Mouse (Mus musculus) lung, adult 2 months (tissue): Measurements from ENCODE around the gene Thrb. TPM values are rescaled to one million over a fixed set of nuclear protein-coding genes. Genes with fewer than 3 reads are reported as not detected.

Experiments
- DNase-seq: peaks from one replicate; pipeline ENCODE4 v3.0.0; 2022
- H3K4me1 ChIP-seq: fragments of 200-500 bp; 2 replicates; pipeline ENCODE4 v1.6.1; 2011; ENCODE audit warnings: low read length; ENCODE audit not compliant: control insufficient read depth, insufficient read depth
- H3K4me3 ChIP-seq: fragments of 200-500 bp; replicated peaks from 2 replicates; pipeline ENCODE3; 2011; ENCODE audit warnings: low read depth, mild to moderate bottlenecking, control low read depth, low read length; ENCODE audit errors: extremely low read depth
- CTCF ChIP-seq: fragments of 200-500 bp; IDR thresholded peaks from 2 replicates; pipeline ENCODE4 v1.5.1; 2011; ENCODE audit warnings: mild to moderate bottlenecking, low read length, control low read depth; ENCODE audit not compliant: insufficient read depth
- POLR2A ChIP-seq: fragments of 200-500 bp; IDR thresholded peaks from 2 replicates; pipeline ENCODE4 v1.6.1; 2011; ENCODE audit warnings: low read depth, mild to moderate bottlenecking, control low read depth, low read length, borderline replicate concordance; ENCODE audit errors: extremely low read depth
- WGBS: fragments of 180-500 bp; shearing (Covaris S2); methylation state at CpG from one replicate; pipeline ENCODE4 v1.1.7; 2018; 5-methylcytosine and 5-hydroxymethylcytosine counted together
- polyA plus RNA-seq: library from polyadenylated mRNA; depleted of rRNA; stranded (reverse); fragments of >200 nt; gene quantifications from 2 replicates; pipeline ENCODE4 v1.2.3, GENCODE M21; 2012

The Thrb gene
- polyA plus RNA-seq, 1 experiment = 5.6 TPM

DNA sequence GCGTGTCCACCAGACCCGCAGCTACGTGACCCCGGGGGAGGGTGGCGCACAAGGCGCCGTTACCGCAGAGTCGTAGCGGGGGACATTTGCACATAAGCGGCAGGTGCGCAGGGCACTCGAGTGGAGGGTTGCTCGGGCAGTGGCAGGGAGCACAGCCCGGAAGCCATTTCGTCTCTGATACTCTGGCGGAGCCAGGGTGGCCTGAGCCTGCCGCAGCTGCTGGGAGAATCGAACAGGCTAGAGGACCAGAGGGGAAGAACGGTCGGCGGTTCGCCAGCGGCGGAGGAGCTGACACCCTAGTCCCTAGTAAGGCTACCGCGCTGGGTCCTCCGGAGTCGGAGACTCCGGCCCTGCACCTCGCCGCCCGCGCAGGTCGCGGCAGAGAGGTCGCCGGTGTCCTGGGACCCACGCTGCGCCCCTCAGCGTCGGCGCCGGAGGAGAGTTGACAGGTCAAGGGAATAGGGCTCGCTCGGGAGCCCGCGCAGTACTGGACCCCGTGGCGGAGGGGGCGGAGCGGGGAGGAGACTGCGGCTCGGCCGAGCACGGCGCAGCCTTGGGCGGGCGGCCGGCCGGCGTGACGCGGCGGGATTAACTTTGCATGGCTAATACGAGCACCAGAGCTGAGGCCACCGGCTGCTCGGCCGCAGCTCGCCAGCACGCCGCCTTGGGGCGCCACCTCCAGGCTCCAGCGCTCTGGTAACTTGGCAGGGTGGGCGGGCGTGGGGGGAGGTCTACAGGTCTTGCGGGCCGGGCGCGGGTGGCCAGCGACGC, 453 bp downstream of the Thrb start:
- WGBS = 1% methylated on average over 82 of the region's 82 CpGs
- TF ChIP-seq POLR2A (no peak; the same call in 1 of the 2 replicates), CTCF (no peak)
- Histone ChIP-seq H3K4me1 (peaks cover 3% of the 10 kb centered on the region), H3K4me3 (peak overlapping the region; percentile 74)
- peak; percentile 81 for DNase-seq

GRCm38 (mm10) chr14:17661100-17661521, 1.1 kb downstream of the Thrb start:
- WGBS = 2% methylated on average over 16 of the region's 16 CpGs
- TF ChIP-seq POLR2A (no peak), CTCF (no peak)
- no peak for DNase-seq

DNA sequence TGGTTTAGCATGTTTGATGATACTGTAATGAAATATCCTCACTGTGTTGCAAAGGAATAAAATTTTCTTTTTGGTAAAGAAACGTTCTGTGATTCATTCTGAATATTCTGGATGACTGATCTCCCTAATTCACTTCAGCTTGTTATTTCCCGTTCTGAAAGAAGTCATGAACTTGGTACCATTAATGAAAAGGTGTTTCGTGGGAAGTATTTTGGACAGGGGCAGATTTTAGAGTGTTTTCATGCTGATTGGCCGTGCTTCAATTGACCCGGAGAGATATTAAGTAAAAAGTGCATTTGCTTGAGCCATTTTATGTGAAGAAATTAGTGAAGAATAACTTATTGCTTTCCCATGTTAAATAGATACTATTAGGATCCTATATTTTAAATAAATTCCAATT, 2.0 kb downstream of the Thrb start:
- 68% methylated on average over 5 of the region's 5 CpGs for WGBS
- no peak overlapping the region for H3K4me3 ChIP-seq
- H3K4me1 ChIP-seq = peaks cover 3% of the 10 kb centered on the region
- DNase-seq = no peak
- TF ChIP-seq CTCF = no peak
- no peak for TF ChIP-seq POLR2A

More at GRCm38 (mm10) chr14:17661100-17661521, 1.1 kb downstream of the Thrb start:
- peak overlapping the region; percentile 74 for H3K4me3 ChIP-seq
- H3K4me1 ChIP-seq = peaks cover 3% of the 10 kb centered on the region

DNA sequence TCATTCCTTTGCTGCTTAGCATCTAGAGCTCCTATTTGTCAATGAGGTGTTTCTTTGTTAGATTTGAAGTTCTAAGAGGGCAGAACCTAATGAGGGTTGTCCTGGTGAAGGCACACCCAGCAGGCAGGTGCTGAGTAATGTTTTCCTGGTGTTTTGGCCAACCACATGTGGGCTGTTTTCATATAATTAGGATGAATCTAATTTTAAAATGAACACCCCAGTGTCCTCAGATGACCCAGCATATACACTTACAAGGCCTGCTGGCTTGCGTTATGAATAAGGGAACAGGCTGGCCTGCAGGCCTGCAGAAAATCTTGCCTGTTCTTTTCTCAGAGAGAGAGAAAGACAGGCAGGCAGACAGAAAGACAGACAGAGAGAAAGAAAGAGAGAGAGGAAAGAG, 14.3 kb downstream of the Thrb start:
- TF ChIP-seq CTCF (no peak), POLR2A (no peak)
- WGBS = 72% methylated on average over 1 of the region's 1 CpGs
- DNase-seq = no peak

GRCm38 (mm10) chr14:17675214-17675613, 15.2 kb downstream of the Thrb start:
- no peak for DNase-seq
- no peaks in the 10 kb centered on the region for H3K4me1 ChIP-seq
- WGBS = 78% methylated on average over 3 of the region's 3 CpGs
- TF ChIP-seq CTCF (no peak), POLR2A (no peak)
- H3K4me3 ChIP-seq = no peak overlapping the region

More for the DNA sequence above, 14.3 kb downstream of the Thrb start:
- no peaks in the 10 kb centered on the region for H3K4me1 ChIP-seq
- H3K4me3 ChIP-seq = no peak overlapping the region

DNA sequence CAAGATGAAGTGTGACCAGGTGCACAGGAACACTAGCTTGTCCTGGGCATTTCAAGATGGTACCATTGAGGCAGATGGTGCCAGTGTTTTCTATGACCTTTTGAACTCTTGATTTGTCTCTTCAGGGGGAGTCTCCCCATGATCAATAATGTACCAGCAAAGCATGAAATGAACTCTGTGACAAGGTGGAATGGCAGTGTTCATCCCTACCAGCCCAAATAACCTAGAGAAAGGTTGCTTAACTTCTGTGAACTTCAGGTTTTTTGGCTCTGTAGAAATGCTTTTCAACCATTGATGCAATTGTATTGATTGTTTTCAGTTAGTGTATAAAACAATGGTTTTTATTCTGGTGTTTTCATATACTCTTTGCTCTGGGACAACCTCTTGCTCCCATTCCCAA, 21.4 kb downstream of the Thrb start:
- Histone ChIP-seq H3K4me3 (no peak overlapping the region), H3K4me1 (peaks cover 2% of the 10 kb centered on the region)
- no peak for DNase-seq
- TF ChIP-seq CTCF = no peak
- TF ChIP-seq POLR2A = no peak

GRCm38 (mm10) chr14:17684881-17685280, 24.8 kb downstream of the Thrb start:
- 68% methylated on average over 1 of the region's 1 CpGs for WGBS
- H3K4me3 ChIP-seq = no peak overlapping the region
- TF ChIP-seq POLR2A = no peak
- TF ChIP-seq CTCF = no peak
- DNase-seq = no peak
- H3K4me1 ChIP-seq = peaks cover 2% of the 10 kb centered on the region

DNA sequence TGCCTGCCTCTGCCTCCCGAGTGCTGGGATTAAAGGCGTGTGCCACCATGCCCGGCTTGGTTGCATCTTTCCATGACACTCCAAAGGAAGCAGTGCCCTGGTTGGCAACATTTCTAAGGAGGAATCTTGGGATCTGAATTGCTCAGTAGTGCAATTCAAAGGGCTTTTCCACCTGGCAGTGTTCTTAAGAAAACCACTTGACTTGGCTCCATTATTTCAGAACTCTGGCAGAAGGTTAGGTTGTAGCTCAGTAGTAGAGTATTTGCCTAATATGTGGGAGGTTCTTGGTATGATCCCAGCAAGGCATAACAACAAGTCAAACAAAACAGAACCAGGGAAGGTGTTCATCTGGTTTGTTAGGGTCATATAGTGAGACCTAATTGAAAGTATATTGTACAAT, 25.4 kb downstream of the Thrb start:
- no peak overlapping the region for H3K4me3 ChIP-seq
- 68% methylated on average over 3 of the region's 3 CpGs for WGBS
- H3K4me1 ChIP-seq = peaks cover 2% of the 10 kb centered on the region
- TF ChIP-seq CTCF (no peak), POLR2A (no peak)
- DNase-seq = peak; percentile 23

DNA sequence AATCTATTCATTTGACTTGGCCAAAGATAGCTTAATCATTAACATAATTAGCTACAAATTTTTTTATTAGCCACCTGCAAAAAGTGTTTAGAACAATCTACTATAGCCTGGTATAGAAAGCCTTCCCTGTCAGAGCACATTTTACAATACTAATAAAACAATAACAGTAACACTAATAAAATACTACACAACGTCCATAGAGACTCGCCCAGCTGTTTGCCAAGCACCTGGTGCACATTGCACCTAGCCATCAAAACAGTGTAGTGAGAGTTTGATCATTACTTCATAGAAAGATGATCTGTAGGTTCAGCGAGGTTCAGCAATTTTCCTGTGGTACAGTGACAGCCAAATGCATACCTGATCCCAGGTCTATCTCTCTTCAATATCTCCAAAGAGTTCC, 26.9 kb downstream of the Thrb start:
- TF ChIP-seq POLR2A = no peak
- no peak for TF ChIP-seq CTCF
- peaks cover 5% of the 10 kb centered on the region for H3K4me1 ChIP-seq
- 77% methylated on average over 3 of the region's 3 CpGs for WGBS

GRCm38 (mm10) chr14:17691246-17691645, 31.2 kb downstream of the Thrb start:
- no peak for DNase-seq
- H3K4me3 ChIP-seq = no peak overlapping the region

More for the DNA sequence above, 26.9 kb downstream of the Thrb start:
- no peak overlapping the region for H3K4me3 ChIP-seq
- no peak for DNase-seq

DNA sequence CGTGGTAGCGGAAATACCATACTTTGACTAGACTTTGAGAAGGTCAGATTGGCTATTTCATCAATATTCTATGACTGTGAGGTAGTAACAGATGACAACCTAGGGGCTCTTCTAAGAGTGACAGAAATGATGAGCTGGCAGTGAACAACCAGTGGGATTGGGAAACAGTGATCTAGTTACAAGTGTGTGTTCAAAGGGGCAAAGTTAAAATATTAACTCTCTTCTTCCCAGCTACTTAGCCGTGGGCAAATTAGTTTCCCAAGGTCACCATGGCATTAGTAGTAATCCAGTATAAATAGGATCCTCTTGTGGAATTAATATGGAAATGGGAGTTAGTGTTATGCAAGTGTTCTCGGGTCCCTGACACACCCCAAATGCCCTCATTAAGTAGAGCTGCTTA, 35.5 kb downstream of the Thrb start:
- WGBS = 78% methylated on average over 4 of the region's 4 CpGs
- Histone ChIP-seq H3K4me3 (no peak overlapping the region), H3K4me1 (peaks cover 3% of the 10 kb centered on the region)
- TF ChIP-seq CTCF (no peak), POLR2A (no peak)
- DNase-seq = no peak

More at GRCm38 (mm10) chr14:17691246-17691645, 31.2 kb downstream of the Thrb start:
- 41% methylated on average over 1 of the region's 1 CpGs for WGBS
- peaks cover 3% of the 10 kb centered on the region; the same call in 1 of the 2 replicates for H3K4me1 ChIP-seq
- TF ChIP-seq POLR2A = no peak
- no peak for TF ChIP-seq CTCF
